Mouse (Mus musculus) bone marrow, adult 2 months (tissue): ENCODE measurements around the gene Ppp1r14c. TPM values are rescaled to one million over a fixed set of nuclear protein-coding genes. Genes with fewer than 3 reads are reported as not detected.

Experiments used
- H3K27ac ChIP-seq: fragments of 200-500 bp; 2 replicates; pipeline ENCODE4 v1.5.1; 2012; ENCODE audit warnings: low read depth, mild to moderate bottlenecking, control low read depth, inconsistent platforms, low read length; ENCODE audit not compliant: control insufficient read depth, poor library complexity, insufficient read depth
- H3K4me1 ChIP-seq: fragments of 200-500 bp; 2 replicates; pipeline ENCODE4 v1.6.1; 2011; ENCODE audit warnings: low read length; ENCODE audit not compliant: control insufficient read depth, insufficient read depth
- H3K4me3 ChIP-seq: fragments of 200-500 bp; replicated peaks from 2 replicates; pipeline ENCODE3; 2011; ENCODE audit warnings: mild to moderate bottlenecking, low read depth, low read length, control low read depth; ENCODE audit not compliant: control insufficient read depth
- CTCF ChIP-seq: fragments of 200-500 bp; IDR thresholded peaks from 2 replicates; pipeline ENCODE4 v1.5.1; 2011; ENCODE audit warnings: low read length, control low read depth; ENCODE audit not compliant: control insufficient read depth, insufficient read depth
- POLR2A ChIP-seq: fragments of 200-500 bp; IDR thresholded peaks from 2 replicates; pipeline ENCODE4 v1.6.1; 2011; ENCODE audit warnings: low read depth, mild to moderate bottlenecking, control low read depth, low read length, borderline replicate concordance; ENCODE audit not compliant: control insufficient read depth
- WGBS: fragments of 180-500 bp; shearing (Covaris S2); methylation state at CpG from one replicate; pipeline ENCODE4 v1.1.7; 2018; 5-methylcytosine and 5-hydroxymethylcytosine counted together
- polyA plus RNA-seq: library from polyadenylated mRNA; stranded (reverse); fragments of >200 nt; gene quantifications from 2 replicates; pipeline ENCODE4 v1.2.4, GENCODE M21; 2011; ENCODE audit warnings: low replicate concordance; ENCODE audit not compliant: missing spikeins, insufficient read depth, insufficient read length

The Ppp1r14c gene
- polyA plus RNA-seq, 1 experiment: not detected

GRCm38 (mm10) chr10:3508746-3509145 is 142.9 kb downstream of the Ppp1r14c start:
- TF ChIP-seq POLR2A (no peak), CTCF (no peak)
- H3K4me1 ChIP-seq: no peaks in the 10 kb centered on the region
- no peak overlapping the region for H3K4me3 ChIP-seq
- WGBS: 72% methylated on average over 2 of the region's 2 CpGs
- no peak overlapping the region for H3K27ac ChIP-seq

- no peaks in the 10 kb centered on the region for H3K4me1 ChIP-seq
- no peak overlapping the region for H3K4me3 ChIP-seq
- WGBS: 78% methylated on average over 7 of the region's 7 CpGs
- H3K27ac ChIP-seq: no peak overlapping the region
- TF ChIP-seq POLR2A (no peak), CTCF (no peak)
These were observed 143.9 kb downstream of the Ppp1r14c start for GRCm38 (mm10) chr10:3509663-3510277.

GRCm38 (mm10) chr10:3510486-3510885 is 144.6 kb downstream of the Ppp1r14c start:
- no peak for TF ChIP-seq CTCF
- no peak for TF ChIP-seq POLR2A
- WGBS: 82% methylated on average over 3 of the region's 3 CpGs
- Histone ChIP-seq H3K4me3 (no peak overlapping the region), H3K27ac (no peak overlapping the region), H3K4me1 (no peaks in the 10 kb centered on the region)

- Histone ChIP-seq H3K4me1 (no peaks in the 10 kb centered on the region), H3K27ac (no peak overlapping the region), H3K4me3 (no peak overlapping the region)
- 19% methylated on average over 3 of the region's 3 CpGs for WGBS
- no peak for TF ChIP-seq CTCF
- TF ChIP-seq POLR2A: no peak
These were observed 145.5 kb downstream of the Ppp1r14c start for GRCm38 (mm10) chr10:3511401-3511800.

- 68% methylated on average over 8 of the region's 8 CpGs for WGBS
- Histone ChIP-seq H3K4me1 (no peaks in the 10 kb centered on the region), H3K4me3 (no peak overlapping the region), H3K27ac (no peak overlapping the region)
- TF ChIP-seq POLR2A (no peak), CTCF (no peak)
These were observed 146.9 kb downstream of the Ppp1r14c start for GRCm38 (mm10) chr10:3512620-3513305.

GRCm38 (mm10) chr10:3513947-3514346 is 148.1 kb downstream of the Ppp1r14c start:
- TF ChIP-seq CTCF (no peak), POLR2A (no peak)
- WGBS: 74% methylated on average over 6 of the region's 6 CpGs
- no peaks in the 10 kb centered on the region for H3K4me1 ChIP-seq
- no peak overlapping the region for H3K4me3 ChIP-seq
- no peak overlapping the region for H3K27ac ChIP-seq

Other genes with a start within 250 kb of the Ppp1r14c start
- gene H60c, start 98.3 kb upstream of the Ppp1r14c start, polyA plus RNA-seq: not detected in 2 replicates
- gene Iyd, start 174.2 kb downstream of the Ppp1r14c start, polyA plus RNA-seq: not detected in 2 replicates